Mouse (Mus musculus): ENCODE results near the gene Pdzrn3. TPM values are rescaled to one million over a fixed set of nuclear protein-coding genes. Genes with fewer than 3 reads are reported as not detected.

Gene Pdzrn3
- polyA plus RNA-seq, 1 experiment from 2014 or later, result 9.2 TPM

DNA sequence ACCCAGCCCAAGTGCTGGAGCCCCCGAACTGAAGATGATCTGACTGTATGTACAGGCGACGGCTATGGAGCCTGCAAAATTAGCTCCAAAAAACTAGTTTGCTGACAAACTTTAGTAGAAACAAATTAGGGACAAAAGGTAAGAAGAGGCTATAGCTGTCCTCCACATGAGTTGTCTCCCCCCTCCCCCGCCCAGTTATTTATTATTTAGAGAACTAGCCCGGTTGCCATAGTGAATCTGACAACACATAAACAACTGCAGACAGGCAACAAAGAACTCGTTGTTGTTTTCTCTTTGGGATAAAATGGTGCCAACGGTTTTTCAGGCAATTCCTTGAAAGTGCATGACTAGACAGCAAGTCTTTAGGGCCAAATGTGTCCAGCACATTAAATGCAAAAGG is 7.3 kb upstream of the Pdzrn3 start:
- Histone ChIP-seq H3K4me1 (peaks cover 8% of the 10 kb centered on the region; the same call in 1 of the 2 replicates), H3K27ac (no peak overlapping the region; the same call in 1 of the 2 replicates), H3K27me3 (ENCODE audit: low read depth, poor library complexity, severe bottlenecking) (peaks cover 7% of the 10 kb centered on the region; the same call in 1 of the 2 replicates), H3K9me3 (replicated peaks) (no peaks in the 10 kb centered on the region), H3K4me3 (no peak overlapping the region), H3K36me3 (no peaks in the 10 kb centered on the region)
- WGBS, result 75% methylated on average over 7 of the region's 7 CpGs
- no peak for DNase-seq (ENCODE audit: low spot score)

DNA sequence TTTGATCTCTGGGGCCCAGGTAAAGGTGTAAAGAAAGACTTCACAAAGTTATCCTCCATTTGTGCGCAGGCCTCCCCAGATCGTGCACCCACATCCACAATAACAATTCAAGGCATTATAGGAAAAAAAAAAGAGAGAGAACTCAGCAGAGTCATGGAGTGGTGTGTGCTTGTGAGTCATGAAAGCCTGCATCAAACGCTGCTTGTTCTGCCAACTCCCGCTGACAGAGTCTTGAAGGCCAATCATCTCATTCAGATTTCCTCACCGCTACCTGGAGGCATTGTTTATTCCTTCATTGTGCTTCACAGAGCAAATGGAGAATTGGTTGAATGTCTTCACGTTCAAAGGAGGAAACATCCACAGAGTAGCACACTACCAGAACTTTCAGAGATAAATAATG is 6.8 kb upstream of the Pdzrn3 start:
- Histone ChIP-seq H3K4me3 (no peak overlapping the region), H3K4me1 (peaks cover 8% of the 10 kb centered on the region; the same call in 1 of the 2 replicates), H3K9me3 (replicated peaks) (no peaks in the 10 kb centered on the region), H3K27ac (no peak overlapping the region; the same call in 1 of the 2 replicates), H3K27me3 (ENCODE audit: low read depth, poor library complexity, severe bottlenecking) (peaks cover 7% of the 10 kb centered on the region; the same call in 1 of the 2 replicates), H3K36me3 (no peaks in the 10 kb centered on the region)
- DNase-seq (ENCODE audit: low spot score), result no peak
- 85% methylated on average over 6 of the region's 6 CpGs for WGBS

DNA sequence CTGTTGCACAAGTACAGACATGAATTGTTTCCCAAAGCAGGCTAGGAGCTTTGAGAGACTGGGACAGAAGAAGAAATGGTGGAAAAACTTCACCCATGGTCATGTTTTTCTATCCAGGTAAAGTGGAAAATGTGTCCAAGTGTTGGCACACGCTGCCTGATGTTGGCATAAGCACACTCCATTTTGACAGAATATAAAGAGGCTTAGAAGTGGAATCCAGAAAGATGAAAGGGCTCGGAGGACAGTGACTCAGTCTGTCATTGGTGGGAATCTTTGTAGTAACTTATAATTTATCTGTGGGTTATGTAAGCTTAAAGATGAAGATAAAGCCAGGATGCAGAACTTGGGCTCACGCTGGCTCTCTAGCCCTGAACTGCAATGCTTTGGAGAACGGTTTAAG is 5.2 kb upstream of the Pdzrn3 start:
- no peaks in the 10 kb centered on the region for H3K9me3 ChIP-seq (replicated peaks)
- H3K36me3 ChIP-seq, result no peaks in the 10 kb centered on the region
- H3K4me1 ChIP-seq, result peaks cover 11% of the 10 kb centered on the region
- H3K4me3 ChIP-seq, result no peak overlapping the region
- H3K27me3 ChIP-seq (ENCODE audit: low read depth, poor library complexity, severe bottlenecking), result peaks cover 7% of the 10 kb centered on the region; the same call in 1 of the 2 replicates
- 89% methylated on average over 4 of the region's 4 CpGs for WGBS
- no peak for DNase-seq (ENCODE audit: low spot score)
- H3K27ac ChIP-seq, result no peak overlapping the region

DNA sequence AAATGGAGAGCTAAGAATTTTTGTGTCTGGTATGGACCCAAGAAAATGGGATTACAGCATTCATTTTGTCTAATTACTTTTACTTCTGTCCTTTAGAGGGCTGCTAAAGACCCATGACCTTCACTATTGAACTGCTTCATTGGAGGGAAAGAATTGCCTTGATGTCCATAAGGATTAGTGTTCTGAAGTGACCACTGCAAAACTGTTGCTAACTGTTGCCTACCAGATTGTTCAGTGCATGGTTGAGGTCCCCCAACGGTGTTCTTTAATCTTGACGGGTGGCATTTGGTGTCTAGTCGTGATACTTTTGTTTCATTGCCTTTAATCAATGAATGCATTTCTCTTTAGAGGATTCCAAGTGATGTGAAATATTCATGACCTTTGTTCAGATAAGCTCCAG is 1.8 kb upstream of the Pdzrn3 start:
- 64% methylated on average over 3 of the region's 3 CpGs for WGBS
- Histone ChIP-seq H3K27ac (no peak overlapping the region), H3K4me1 (peaks cover 40% of the 10 kb centered on the region), H3K27me3 (ENCODE audit: low read depth, poor library complexity, severe bottlenecking) (peaks cover 7% of the 10 kb centered on the region; the same call in 1 of the 2 replicates), H3K36me3 (no peaks in the 10 kb centered on the region), H3K9me3 (replicated peaks) (no peaks in the 10 kb centered on the region), H3K4me3 (no peak overlapping the region)
- DNase-seq (ENCODE audit: low spot score), result no peak

DNA sequence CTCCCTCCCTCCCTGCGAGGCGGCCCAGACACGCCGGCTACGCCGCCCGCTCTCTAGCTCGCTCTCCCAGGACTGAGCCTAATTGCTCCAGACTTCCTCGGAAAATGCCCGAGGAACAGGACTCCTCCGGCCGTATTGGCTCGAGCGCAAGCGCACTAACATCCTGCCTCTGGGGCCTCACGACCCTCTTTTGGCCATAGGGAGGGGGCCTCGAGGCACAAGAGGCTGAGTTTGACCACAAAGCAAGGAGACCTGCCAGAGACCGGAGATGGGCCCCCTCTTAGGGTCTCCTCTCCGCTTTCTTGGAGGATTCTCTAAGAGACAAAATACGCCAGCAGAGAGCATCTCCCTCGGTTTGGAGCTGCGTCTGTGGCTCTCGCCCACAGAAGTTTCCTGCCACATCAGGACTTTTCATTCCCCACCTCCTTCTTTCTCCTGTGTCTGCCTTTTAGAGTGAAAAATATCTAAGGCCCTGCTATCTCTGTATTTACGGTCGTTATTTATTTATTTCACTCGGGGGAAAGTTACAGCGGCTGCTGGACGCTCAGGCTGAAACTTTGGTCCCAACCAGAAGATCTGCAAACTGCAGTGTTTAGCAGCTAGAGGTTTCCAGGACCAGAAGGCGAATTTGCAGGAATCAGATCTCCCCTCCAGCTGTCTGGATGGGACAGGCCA is 375 bp upstream of the Pdzrn3 start:
- WGBS, result under 1% methylated on average over 29 of the region's 29 CpGs
- H3K9me3 ChIP-seq (replicated peaks), result no peaks in the 10 kb centered on the region
- peak overlapping the region; percentile 98 for H3K27ac ChIP-seq
- peaks cover 55% of the 10 kb centered on the region for H3K4me1 ChIP-seq
- peaks cover 7% of the 10 kb centered on the region; the same call in 1 of the 2 replicates for H3K27me3 ChIP-seq (ENCODE audit: low read depth, poor library complexity, severe bottlenecking)
- H3K4me3 ChIP-seq, result peak overlapping the region; percentile 77
- peaks cover under 1% of the 10 kb centered on the region; the same call in 1 of the 2 replicates for H3K36me3 ChIP-seq
- peak; percentile 94 for DNase-seq (ENCODE audit: low spot score)

DNA sequence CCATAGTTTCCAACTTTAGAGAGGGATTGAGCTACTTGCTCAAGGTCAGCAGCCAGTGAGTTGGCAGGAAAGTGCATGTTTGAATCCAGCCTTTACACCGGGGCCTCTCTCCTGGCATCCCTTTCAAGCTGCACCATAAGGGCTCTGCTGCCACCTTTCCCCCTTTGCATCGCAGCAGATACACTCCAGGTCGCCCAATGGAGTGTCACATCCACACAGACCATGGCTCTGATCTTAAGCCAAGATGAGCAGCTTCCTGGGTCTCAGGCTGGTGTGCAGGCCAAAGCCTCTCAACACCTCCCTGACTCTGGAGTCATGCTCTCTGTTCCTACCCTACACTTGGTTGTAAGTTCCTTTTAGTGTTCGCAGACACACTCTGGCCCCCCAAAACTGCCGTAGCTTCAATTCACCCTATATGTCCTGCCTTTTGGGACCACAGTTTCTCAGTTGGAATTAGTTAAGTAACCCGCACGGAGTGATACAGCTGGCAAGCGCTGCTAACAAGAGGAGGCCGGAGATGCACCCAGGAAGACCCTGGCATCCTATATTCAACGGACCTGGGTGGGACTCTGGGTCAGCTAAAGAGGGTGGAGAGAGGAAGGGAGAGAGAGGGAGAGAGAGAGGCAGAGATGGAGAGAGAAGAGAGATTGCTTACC is 1.1 kb downstream of the Pdzrn3 start:
- Histone ChIP-seq H3K4me3 (peak overlapping the region; percentile 77), H3K27ac (peak overlapping the region; percentile 98), H3K36me3 (peaks cover 6% of the 10 kb centered on the region; the same call in 1 of the 2 replicates), H3K4me1 (peaks cover 59% of the 10 kb centered on the region), H3K9me3 (replicated peaks) (no peaks in the 10 kb centered on the region), H3K27me3 (ENCODE audit: low read depth, poor library complexity, severe bottlenecking) (peaks cover 7% of the 10 kb centered on the region; the same call in 1 of the 2 replicates)
- peak; percentile 54 for DNase-seq (ENCODE audit: low spot score)
- WGBS, result 1% methylated on average over 10 of the region's 10 CpGs

DNA sequence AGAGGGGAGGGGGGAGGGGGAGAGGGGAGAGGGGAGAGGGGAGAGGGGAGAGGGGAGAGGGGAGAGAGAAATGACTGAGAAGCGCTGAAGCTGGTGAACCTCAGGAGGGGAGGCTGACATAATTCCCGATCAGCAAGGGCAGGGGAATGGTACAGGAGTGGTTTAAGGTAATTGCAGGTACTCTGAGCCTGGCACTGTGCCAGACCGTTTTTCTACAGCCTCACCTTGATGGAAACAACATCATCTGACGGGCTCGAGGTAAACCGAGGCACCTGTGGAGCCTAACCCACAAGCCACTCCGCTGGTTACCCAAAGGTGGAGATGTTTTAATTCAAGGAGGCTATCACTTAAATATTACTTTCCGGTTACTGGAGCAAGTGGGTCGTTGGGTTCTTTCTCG is 1.6 kb downstream of the Pdzrn3 start:
- H3K9me3 ChIP-seq (replicated peaks), result no peaks in the 10 kb centered on the region
- peak overlapping the region; percentile 77 for H3K4me3 ChIP-seq
- 30% methylated on average over 10 of the region's 10 CpGs for WGBS
- no peak for DNase-seq (ENCODE audit: low spot score)
- H3K4me1 ChIP-seq, result peaks cover 60% of the 10 kb centered on the region
- H3K27ac ChIP-seq, result peak overlapping the region; percentile 98; the same call in 1 of the 2 replicates
- H3K36me3 ChIP-seq, result peaks cover 6% of the 10 kb centered on the region; the same call in 1 of the 2 replicates
- H3K27me3 ChIP-seq (ENCODE audit: low read depth, poor library complexity, severe bottlenecking), result peaks cover 7% of the 10 kb centered on the region; the same call in 1 of the 2 replicates

DNA sequence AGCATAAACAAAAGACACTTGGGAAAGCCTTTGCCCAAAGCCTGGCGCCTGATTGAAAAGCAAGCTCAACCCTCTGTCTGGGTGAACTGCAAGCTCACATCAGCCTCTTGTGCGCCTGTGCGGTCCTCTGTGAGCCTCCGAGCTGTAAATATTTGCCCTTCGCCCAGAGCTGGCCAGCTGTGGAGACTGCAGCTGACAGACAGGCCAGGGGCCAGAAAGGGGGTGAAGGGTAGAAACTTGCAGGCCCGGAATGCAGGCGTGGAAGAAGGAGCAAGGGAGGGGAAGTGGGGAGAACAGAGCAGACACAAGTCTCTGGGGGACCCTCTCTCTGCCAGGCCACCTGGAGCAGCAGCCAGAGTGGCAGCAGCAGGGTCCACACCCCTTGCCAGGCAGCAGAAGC is 3.0 kb downstream of the Pdzrn3 start:
- Histone ChIP-seq H3K4me1 (peaks cover 62% of the 10 kb centered on the region), H3K36me3 (peaks cover 6% of the 10 kb centered on the region; the same call in 1 of the 2 replicates), H3K4me3 (peak overlapping the region; percentile 77), H3K27ac (peak overlapping the region; percentile 82), H3K27me3 (ENCODE audit: low read depth, poor library complexity, severe bottlenecking) (no peaks in the 10 kb centered on the region), H3K9me3 (replicated peaks) (no peaks in the 10 kb centered on the region)
- WGBS, result 1% methylated on average over 7 of the region's 7 CpGs
- DNase-seq (ENCODE audit: low spot score), result peak; percentile 77

DNA sequence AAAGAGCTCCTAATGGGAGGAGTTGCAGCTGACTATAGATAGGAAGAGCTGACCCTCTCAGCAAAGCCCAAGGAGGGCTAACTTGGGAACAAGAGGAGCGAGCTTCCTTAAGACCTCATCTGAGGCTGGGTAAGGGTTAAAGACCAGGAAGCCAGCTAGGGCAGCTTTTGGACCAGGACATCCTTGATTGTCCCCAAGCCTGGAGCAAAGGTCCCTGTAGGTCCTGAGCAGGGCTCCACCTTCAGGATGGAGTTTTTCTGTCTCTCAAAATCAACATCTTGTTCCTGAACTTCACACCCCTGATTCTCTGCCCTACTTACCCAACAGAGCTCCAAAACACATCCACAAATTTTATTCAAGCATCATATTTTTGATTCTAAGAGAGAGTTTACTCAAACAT is 3.5 kb downstream of the Pdzrn3 start:
- Histone ChIP-seq H3K4me1 (peaks cover 59% of the 10 kb centered on the region), H3K27me3 (ENCODE audit: low read depth, poor library complexity, severe bottlenecking) (no peaks in the 10 kb centered on the region), H3K36me3 (peaks cover 6% of the 10 kb centered on the region; the same call in 1 of the 2 replicates), H3K27ac (peak overlapping the region; percentile 82; the same call in 1 of the 2 replicates), H3K4me3 (peak overlapping the region; percentile 77), H3K9me3 (replicated peaks) (no peaks in the 10 kb centered on the region)
- DNase-seq (ENCODE audit: low spot score), result no peak
- WGBS, result 50% methylated on average over 1 of the region's 1 CpGs

DNA sequence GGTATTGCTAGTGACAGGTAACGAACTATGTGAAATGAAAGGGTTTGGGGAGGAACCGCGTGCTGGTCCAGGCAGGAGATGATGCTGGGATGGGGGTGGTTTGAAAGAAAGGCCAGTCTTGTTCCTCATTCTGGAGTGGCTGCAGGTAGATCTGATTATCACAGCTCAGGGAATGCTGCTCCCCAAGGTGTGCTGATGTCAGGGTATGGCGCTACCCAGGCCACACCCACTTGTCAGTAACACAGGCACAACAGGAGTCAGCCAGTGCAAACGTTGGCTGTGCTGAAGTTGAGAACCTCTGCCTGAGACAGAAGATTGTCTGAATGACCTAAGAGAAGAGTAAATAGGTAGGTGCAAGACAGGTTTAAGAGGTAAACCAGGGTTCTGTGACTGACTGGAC is 4.7 kb downstream of the Pdzrn3 start:
- DNase-seq (ENCODE audit: low spot score), result no peak
- H3K27ac ChIP-seq, result no peak overlapping the region
- WGBS, result 82% methylated on average over 5 of the region's 5 CpGs
- peaks cover 6% of the 10 kb centered on the region; the same call in 1 of the 2 replicates for H3K36me3 ChIP-seq
- H3K27me3 ChIP-seq (ENCODE audit: low read depth, poor library complexity, severe bottlenecking), result no peaks in the 10 kb centered on the region
- peaks cover 55% of the 10 kb centered on the region for H3K4me1 ChIP-seq
- no peak overlapping the region for H3K4me3 ChIP-seq
- H3K9me3 ChIP-seq (replicated peaks), result no peaks in the 10 kb centered on the region

DNA sequence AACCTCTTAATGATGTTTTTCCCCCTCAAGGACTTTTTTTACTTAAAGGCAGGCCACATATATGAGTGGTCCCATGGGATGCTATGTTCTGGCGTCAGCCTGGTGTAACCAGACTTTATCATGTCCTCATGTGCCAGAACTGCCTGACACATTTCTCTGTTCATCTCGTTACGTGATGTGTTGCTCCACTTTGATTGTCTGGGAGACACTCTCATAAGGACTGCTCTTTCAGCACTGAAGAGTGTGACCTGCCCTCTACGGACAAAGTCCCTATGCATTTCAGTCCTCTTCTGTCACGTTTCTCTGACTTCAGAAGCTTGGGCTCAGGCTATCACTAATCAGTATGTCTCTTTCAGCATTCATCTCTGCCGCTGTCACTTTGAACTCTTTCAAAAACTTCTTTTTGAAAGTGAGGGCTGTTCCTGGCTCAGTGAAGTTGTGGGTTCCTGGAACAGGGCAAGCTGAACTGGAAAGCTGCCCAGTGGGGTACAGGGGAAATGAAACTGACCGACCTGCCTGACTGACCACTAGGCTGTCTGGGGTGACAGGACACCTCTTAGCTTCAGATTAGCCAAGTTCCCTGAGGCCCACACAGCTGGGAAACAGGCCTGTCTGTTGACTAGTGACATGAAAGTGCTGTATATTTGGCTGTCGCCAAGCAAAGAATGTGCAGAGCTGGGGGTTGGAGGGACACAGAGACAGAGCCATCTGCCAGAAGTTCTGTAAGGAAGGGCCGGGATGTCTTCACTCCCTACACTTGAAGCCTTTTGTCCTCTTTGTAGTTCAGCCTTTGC is 10.7 kb downstream of the Pdzrn3 start:
- 52% methylated on average over 9 of the region's 9 CpGs for WGBS
- H3K4me1 ChIP-seq, result peaks cover 35% of the 10 kb centered on the region
- no peak for DNase-seq (ENCODE audit: low spot score)

DNA sequence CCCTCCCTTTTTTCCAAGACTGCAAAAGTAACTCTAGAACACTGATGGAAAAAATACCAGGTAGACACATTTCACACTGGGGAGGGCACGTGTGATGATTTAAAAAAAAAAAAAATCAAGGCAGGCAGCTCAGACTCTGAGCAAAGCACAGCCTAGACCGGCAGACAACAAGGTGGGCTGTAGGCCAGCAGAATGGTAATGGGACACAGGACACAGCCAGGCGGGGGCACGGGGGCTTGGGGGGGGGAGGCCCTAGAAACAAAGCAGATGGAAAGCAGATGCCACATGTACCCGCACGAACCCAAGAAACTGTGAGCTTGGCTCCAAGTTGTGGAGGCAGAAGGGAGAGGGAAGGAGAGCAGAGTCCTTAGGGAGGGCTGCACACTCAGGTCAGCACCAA is 11.9 kb downstream of the Pdzrn3 start:
- H3K4me1 ChIP-seq, result peaks cover 35% of the 10 kb centered on the region
- H3K27ac ChIP-seq, result peak overlapping the region; percentile 46; the same call in 1 of the 2 replicates

More for the DNA sequence above, 10.7 kb downstream of the Pdzrn3 start:
- Histone ChIP-seq H3K36me3 (0 out of 2 replicates have a peak, but pooled peaks cover 2% of the 10 kb centered on the region), H3K4me3 (no peak overlapping the region), H3K27me3 (ENCODE audit: low read depth, poor library complexity, severe bottlenecking) (no peaks in the 10 kb centered on the region), H3K9me3 (replicated peaks) (no peaks in the 10 kb centered on the region), H3K27ac (no peak overlapping the region)

More for the DNA sequence above, 11.9 kb downstream of the Pdzrn3 start:
- DNase-seq (ENCODE audit: low spot score), result no peak
- no peak overlapping the region for H3K4me3 ChIP-seq
- H3K9me3 ChIP-seq (replicated peaks), result no peaks in the 10 kb centered on the region
- H3K36me3 ChIP-seq, result peaks cover 14% of the 10 kb centered on the region
- H3K27me3 ChIP-seq (ENCODE audit: low read depth, poor library complexity, severe bottlenecking), result no peaks in the 10 kb centered on the region
- WGBS, result 48% methylated on average over 6 of the region's 6 CpGs

Data from limb, embryonic 10.5 days (tissue).